Mouse (Mus musculus): ENCODE results near the gene Vmn1r188. TPM values are rescaled to one million over a fixed set of nuclear protein-coding genes. Genes with fewer than 3 reads are reported as not detected.
"Not testable (repeated sequence)": the region's sequence is repeated elsewhere in the genome, so short reads cannot be mapped to it uniquely, and the experiment has no call there.

Gene Vmn1r188
- polyA plus RNA-seq, 1 experiment from 2014 or later = not detected

- TF ChIP-seq CTCF (IDR thresholded peaks at IDR 0.05; ENCODE audit: low read depth) = peak; percentile 83
- Histone ChIP-seq H3K4me2 (ENCODE audit: low read length) (peak overlapping the region; percentile 67), H3K27me3 (ENCODE audit: insufficient read depth, low read length) (no peaks in the 10 kb centered on the region), H3K4me1 (replicated peaks; ENCODE audit: insufficient read depth, low read length) (no peaks in the 10 kb centered on the region), H3K9ac (ENCODE audit: low read depth, low read length) (peak overlapping the region; percentile 60), H3K36me3 (ENCODE audit: insufficient read depth, low read length) (no peaks in the 10 kb centered on the region), H3K4me3 (replicated peaks; ENCODE audit: low read depth, low read length) (peak overlapping the region; percentile 52), H3K9me3 (replicated peaks; ENCODE audit: low read length) (no peaks in the 10 kb centered on the region), H3K27ac (peak overlapping the region; percentile 82)
- peak; percentile 97 for DNase-seq (ENCODE audit: low spot score)
- under 1% methylated on average over 52 of the region's 52 CpGs for WGBS
- ATAC-seq (replicated peaks; ENCODE audit: low FRiP score, low read depth) = peak; percentile 97
Measured at GRCm38 (mm10) chr13:22050591-22051522, 33.4 kb upstream of the Vmn1r188 start.

GRCm38 (mm10) chr13:22051523-22051859, 32.7 kb upstream of the Vmn1r188 start:
- no peaks in the 10 kb centered on the region for H3K36me3 ChIP-seq (ENCODE audit: insufficient read depth, low read length)
- TF ChIP-seq CTCF (IDR thresholded peaks at IDR 0.05; ENCODE audit: low read depth) = no peak
- WGBS = 14% methylated on average over 5 of the region's 5 CpGs
- H3K4me3 ChIP-seq (replicated peaks; ENCODE audit: low read depth, low read length) = peak overlapping the region; percentile 52
- H3K9me3 ChIP-seq (replicated peaks; ENCODE audit: low read length) = no peaks in the 10 kb centered on the region
- DNase-seq (ENCODE audit: low spot score) (peak; percentile 40), ATAC-seq (replicated peaks; ENCODE audit: low FRiP score, low read depth) (no peak)
- H3K4me1 ChIP-seq (replicated peaks; ENCODE audit: insufficient read depth, low read length) = no peaks in the 10 kb centered on the region
- H3K27me3 ChIP-seq (ENCODE audit: insufficient read depth, low read length) = no peaks in the 10 kb centered on the region
- H3K9ac ChIP-seq (ENCODE audit: low read depth, low read length) = peak overlapping the region; percentile 60
- peak overlapping the region; percentile 82 for H3K27ac ChIP-seq
- peak overlapping the region; percentile 67 for H3K4me2 ChIP-seq (ENCODE audit: low read length)

- H3K9me3 ChIP-seq (replicated peaks; ENCODE audit: low read length) = no peaks in the 10 kb centered on the region
- 94% methylated on average over 1 of the region's 1 CpGs for whole genome bisulfite sequencing
- TF ChIP-seq CTCF (IDR thresholded peaks at IDR 0.05; ENCODE audit: low read depth) = no peak
- H3K9ac ChIP-seq (ENCODE audit: low read depth, low read length) = no peak overlapping the region
- H3K36me3 ChIP-seq (ENCODE audit: insufficient read depth, low read length) = no peaks in the 10 kb centered on the region
- H3K27me3 ChIP-seq (ENCODE audit: insufficient read depth, low read length) = no peaks in the 10 kb centered on the region
- no peaks in the 10 kb centered on the region for H3K4me1 ChIP-seq (replicated peaks; ENCODE audit: insufficient read depth, low read length)
- DNase-seq (ENCODE audit: low spot score) = no peak
- H3K4me2 ChIP-seq (ENCODE audit: low read length) = no peak overlapping the region
- ATAC-seq (replicated peaks; ENCODE audit: low FRiP score, low read depth) = no peak
- H3K4me3 ChIP-seq (replicated peaks; ENCODE audit: low read depth, low read length) = no peak overlapping the region
- no peak overlapping the region for H3K27ac ChIP-seq
Measured at GRCm38 (mm10) chr13:22053754-22054153, 30.5 kb upstream of the Vmn1r188 start.

GRCm38 (mm10) chr13:22061422-22061821, 22.8 kb upstream of the Vmn1r188 start:
- Histone ChIP-seq H3K4me2 (ENCODE audit: low read length) (no peak overlapping the region), H3K4me3 (replicated peaks; ENCODE audit: low read depth, low read length) (no peak overlapping the region), H3K27ac (no peak overlapping the region), H3K4me1 (replicated peaks; ENCODE audit: insufficient read depth, low read length) (no peaks in the 10 kb centered on the region), H3K9me3 (replicated peaks; ENCODE audit: low read length) (no peaks in the 10 kb centered on the region), H3K27me3 (ENCODE audit: insufficient read depth, low read length) (no peaks in the 10 kb centered on the region), H3K9ac (ENCODE audit: low read depth, low read length) (no peak overlapping the region), H3K36me3 (ENCODE audit: insufficient read depth, low read length) (no peaks in the 10 kb centered on the region)
- 62% methylated on average over 1 of the region's 1 CpGs for WGBS
- ATAC-seq (replicated peaks; ENCODE audit: low FRiP score, low read depth) (no peak), DNase-seq (ENCODE audit: low spot score) (no peak)
- no peak for TF ChIP-seq CTCF (IDR thresholded peaks at IDR 0.05; ENCODE audit: low read depth)

GRCm38 (mm10) chr13:22063468-22063867, 20.8 kb upstream of the Vmn1r188 start:
- Histone ChIP-seq H3K4me3 (replicated peaks; ENCODE audit: low read depth, low read length) (no peak overlapping the region), H3K4me2 (ENCODE audit: low read length) (no peak overlapping the region), H3K9me3 (replicated peaks; ENCODE audit: low read length) (no peaks in the 10 kb centered on the region), H3K27me3 (ENCODE audit: insufficient read depth, low read length) (no peaks in the 10 kb centered on the region), H3K4me1 (replicated peaks; ENCODE audit: insufficient read depth, low read length) (no peaks in the 10 kb centered on the region), H3K36me3 (ENCODE audit: insufficient read depth, low read length) (no peaks in the 10 kb centered on the region), H3K27ac (no peak overlapping the region), H3K9ac (ENCODE audit: low read depth, low read length) (no peak overlapping the region)
- no peak for ATAC-seq (replicated peaks; ENCODE audit: low FRiP score, low read depth)
- DNase-seq (ENCODE audit: low spot score) = no peak
- no peak for TF ChIP-seq CTCF (IDR thresholded peaks at IDR 0.05; ENCODE audit: low read depth)
- 52% methylated on average over 1 of the region's 1 CpGs for WGBS

GRCm38 (mm10) chr13:22105724-22106123, 21.5 kb downstream of the Vmn1r188 start, which contains the start of gene Vmn1r189:
Vmn1r189 (minus strand) TSS chr13:22105824.
- H3K4me2 ChIP-seq (ENCODE audit: low read length); H3K27ac ChIP-seq; H3K9ac ChIP-seq (ENCODE audit: low read depth, low read length); H3K27me3 ChIP-seq (ENCODE audit: insufficient read depth, low read length); DNase-seq (ENCODE audit: low spot score); H3K9me3 ChIP-seq (replicated peaks; ENCODE audit: low read length); H3K4me1 ChIP-seq (replicated peaks; ENCODE audit: insufficient read depth, low read length); H3K4me3 ChIP-seq (replicated peaks; ENCODE audit: low read depth, low read length); ATAC-seq (replicated peaks; ENCODE audit: low FRiP score, low read depth); H3K36me3 ChIP-seq (ENCODE audit: insufficient read depth, low read length): not testable (repeated sequence)
- WGBS = 86% methylated on average over 1 of the region's 2 CpGs

- not testable (repeated sequence) for H3K4me1 ChIP-seq (replicated peaks; ENCODE audit: insufficient read depth, low read length); DNase-seq (ENCODE audit: low spot score); H3K4me3 ChIP-seq (replicated peaks; ENCODE audit: low read depth, low read length); H3K27me3 ChIP-seq (ENCODE audit: insufficient read depth, low read length); ATAC-seq (replicated peaks; ENCODE audit: low FRiP score, low read depth); H3K36me3 ChIP-seq (ENCODE audit: insufficient read depth, low read length); H3K27ac ChIP-seq; H3K4me2 ChIP-seq (ENCODE audit: low read length); H3K9me3 ChIP-seq (replicated peaks; ENCODE audit: low read length); H3K9ac ChIP-seq (ENCODE audit: low read depth, low read length)
- WGBS = 68% methylated on average over 5 of the region's 5 CpGs
Measured at GRCm38 (mm10) chr13:22136495-22137293, 52.5 kb downstream of the Vmn1r188 start.

Measured in kidney, postnatal 0 days (tissue).